Mouse (Mus musculus) MEL (cell line): ENCODE measurements around the gene Ranbp17. TPM values are rescaled to one million over a fixed set of nuclear protein-coding genes. Genes with fewer than 3 reads are reported as not detected.

Source experiments
- DNase-seq: peaks from one replicate; pipeline ENCODE4 v3.0.0; 2011; ENCODE audit warnings: low read depth, low spot score
- H3K27ac ChIP-seq: 2 replicates; pipeline ENCODE4 v1.5.1; 2012; ENCODE audit warnings: low read depth, mild to moderate bottlenecking, control low read depth, low read length, moderate library complexity; ENCODE audit not compliant: control insufficient read depth
- H3K27me3 ChIP-seq, 2 experiments: fragments of 150-350 bp in 1 of 2; sonication (generic) in 1 of 2; 2 replicates each; pipeline ENCODE4 v1.6.1; 2012; ENCODE audit warnings: low read length in 2 of 2, mild to moderate bottlenecking in 2 of 2, improper control_type of control experiment in 1 of 2, moderate library complexity in 1 of 2; ENCODE audit not compliant: insufficient read depth in 2 of 2, control insufficient read depth in 1 of 2
- H3K36me3 ChIP-seq, 2 experiments: 2 replicates each; pipeline ENCODE4 v1.6.1; 2012 to 2014; ENCODE audit warnings: low read length in 2 of 2, improper control_type of control experiment in 1 of 2, inconsistent platforms in 1 of 2, mild to moderate bottlenecking in 1 of 2; ENCODE audit not compliant: insufficient read depth in 2 of 2, control insufficient read depth in 1 of 2
- H3K4me1 ChIP-seq, 2 experiments: fragments of 150-350 bp in 1 of 2; sonication (generic) in 1 of 2; 2 replicates each; pipeline ENCODE4 v1.6.1; 2012; ENCODE audit warnings: low read length in 2 of 2, improper control_type of control experiment in 1 of 2, mild to moderate bottlenecking in 1 of 2; ENCODE audit not compliant: insufficient read depth in 2 of 2, control insufficient read depth in 1 of 2
- H3K4me3 ChIP-seq, 2 experiments: fragments of 150-350 bp in 1 of 2; sonication (generic) in 1 of 2; 2 replicates each; pipeline ENCODE4 v1.5.1; 2012; ENCODE audit warnings: low read depth in 2 of 2, low read length in 2 of 2, mild to moderate bottlenecking in 2 of 2, moderate library complexity in 2 of 2, control low read depth in 1 of 2, improper control_type of control experiment in 1 of 2; ENCODE audit not compliant: control insufficient read depth in 1 of 2, insufficient read depth in 1 of 2
- H3K79me2 ChIP-seq: 2 replicates; pipeline ENCODE4 v1.6.1; 2012; ENCODE audit warnings: mild to moderate bottlenecking, low read length, moderate library complexity; ENCODE audit not compliant: control insufficient read depth, poor library complexity, insufficient read depth
- H3K9ac ChIP-seq: 2 replicates; pipeline ENCODE4 v1.6.1; 2012; ENCODE audit warnings: low read depth, mild to moderate bottlenecking, control low read depth, low read length, moderate library complexity; ENCODE audit not compliant: control insufficient read depth, poor library complexity, severe bottlenecking
- H3K9me3 ChIP-seq: fragments of 150-350 bp; sonication (generic); replicated peaks from 2 replicates; pipeline ENCODE4 v1.6.1; 2012; ENCODE audit warnings: mild to moderate bottlenecking, low read length, improper control_type of control experiment, moderate library complexity; ENCODE audit not compliant: insufficient read depth
- BHLHE40 ChIP-seq: IDR thresholded peaks from 2 replicates; pipeline ENCODE4 v1.6.1; 2012; ENCODE audit warnings: low read depth, mild to moderate bottlenecking, inconsistent platforms, low read length, improper control_type of control experiment, borderline replicate concordance
- CHD1 ChIP-seq: IDR thresholded peaks from 2 replicates; pipeline ENCODE4 v1.6.1; 2012; ENCODE audit warnings: low read depth, mild to moderate bottlenecking, inconsistent platforms, low read length, improper control_type of control experiment
- CHD2 ChIP-seq: IDR thresholded peaks from 2 replicates; pipeline ENCODE4 v1.6.1; 2011; ENCODE audit warnings: low read length, improper control_type of control experiment
- CTCF ChIP-seq, 3 experiments: IDR thresholded peaks in 2 of 3; conservative IDR thresholded peaks in 1 of 3; 2 replicates each; pipeline ENCODE4 v1.5.1; 2011 to 2012; ENCODE audit warnings: low read length in 3 of 3, low read depth in 2 of 3, mild to moderate bottlenecking in 2 of 3, improper control_type of control experiment in 1 of 3, inconsistent platforms in 1 of 3, mixed read lengths in 1 of 3, moderate library complexity in 1 of 3; ENCODE audit not compliant: control insufficient read depth in 1 of 3, insufficient read depth in 1 of 3, poor library complexity in 1 of 3, severe bottlenecking in 1 of 3
- ELF1 ChIP-seq: IDR thresholded peaks from 2 replicates; pipeline ENCODE4 v1.6.1; 2014; ENCODE audit warnings: low read depth, mild to moderate bottlenecking, inconsistent platforms, low read length, improper control_type of control experiment, moderate library complexity
- EP300 ChIP-seq, 2 experiments: IDR thresholded peaks; 2 replicates each; pipeline ENCODE4 v1.6.1; 2011; ENCODE audit warnings: improper control_type of control experiment in 2 of 2, low read length in 2 of 2, low read depth in 1 of 2, mild to moderate bottlenecking in 1 of 2
- ETS1 ChIP-seq: IDR thresholded peaks from 2 replicates; pipeline ENCODE4 v1.6.1; 2012; ENCODE audit warnings: low read depth, mild to moderate bottlenecking, inconsistent platforms, low read length, improper control_type of control experiment, moderate library complexity
- GABPA ChIP-seq: IDR thresholded peaks from 2 replicates; pipeline ENCODE4 v1.6.1; 2012; ENCODE audit warnings: low read depth, mild to moderate bottlenecking, inconsistent platforms, low read length, improper control_type of control experiment, moderate library complexity
- HCFC1 ChIP-seq: IDR thresholded peaks from 2 replicates; pipeline ENCODE4 v1.6.1; 2012; ENCODE audit warnings: low read depth, mild to moderate bottlenecking, inconsistent platforms, low read length, improper control_type of control experiment, moderate library complexity
- JUND ChIP-seq: IDR thresholded peaks from 2 replicates; pipeline ENCODE4 v1.6.1; 2011; ENCODE audit warnings: low read depth, mild to moderate bottlenecking, improper control_type of control experiment, low read length
- KAT2A ChIP-seq: conservative IDR thresholded peaks from 2 replicates; pipeline ENCODE4 v1.6.1; 2012; ENCODE audit warnings: low read depth, low read length, improper control_type of control experiment, inconsistent platforms
- MAFK ChIP-seq: IDR thresholded peaks from 2 replicates; pipeline ENCODE4 v1.6.1; 2011; ENCODE audit warnings: low read depth, mild to moderate bottlenecking, low read length, improper control_type of control experiment, borderline replicate concordance
- MEF2A ChIP-seq: IDR thresholded peaks from 2 replicates; pipeline ENCODE4 v1.6.1; 2014; ENCODE audit warnings: low read depth, mild to moderate bottlenecking, inconsistent platforms, low read length, improper control_type of control experiment; ENCODE audit not compliant: poor library complexity, insufficient replicate concordance, severe bottlenecking; ENCODE audit errors: extremely low read depth
- MXI1 ChIP-seq: IDR thresholded peaks from 2 replicates; pipeline ENCODE4 v1.6.1; 2011; ENCODE audit warnings: mild to moderate bottlenecking, low read depth, low read length, improper control_type of control experiment
- MYB ChIP-seq: IDR thresholded peaks from 2 replicates; pipeline ENCODE4 v1.6.1; 2011; ENCODE audit warnings: mild to moderate bottlenecking, low read depth, low read length, improper control_type of control experiment
- MYC ChIP-seq: IDR thresholded peaks from 2 replicates; pipeline ENCODE4 v1.6.1; 2011; ENCODE audit warnings: low read depth, mild to moderate bottlenecking, low read length, improper control_type of control experiment, moderate library complexity
- NELFE ChIP-seq: IDR thresholded peaks from 2 replicates; pipeline ENCODE4 v1.6.1; 2011; ENCODE audit warnings: low read depth, low read length, improper control_type of control experiment
- NRF1 ChIP-seq: IDR thresholded peaks from 2 replicates; pipeline ENCODE4 v1.6.1; 2014; ENCODE audit warnings: low read depth, mild to moderate bottlenecking, inconsistent platforms, low read length, improper control_type of control experiment, moderate library complexity; ENCODE audit not compliant: poor library complexity, insufficient read depth, severe bottlenecking
- POLR2AphosphoS2 ChIP-seq: IDR thresholded peaks from 2 replicates; pipeline ENCODE4 v1.6.1; 2011; ENCODE audit warnings: low read length, improper control_type of control experiment
- POLR2AphosphoS5 ChIP-seq: IDR thresholded peaks from 2 replicates; pipeline ENCODE4 v1.6.1; 2012; ENCODE audit warnings: low read depth, borderline replicate concordance, mild to moderate bottlenecking, inconsistent platforms, low read length, moderate library complexity, mixed read lengths
- SIN3A ChIP-seq: IDR thresholded peaks from 2 replicates; pipeline ENCODE4 v1.6.1; 2012; ENCODE audit warnings: low read length, improper control_type of control experiment, inconsistent platforms
- SMC3 ChIP-seq: IDR thresholded peaks from 2 replicates; pipeline ENCODE4 v1.6.1; 2011; ENCODE audit warnings: low read depth, low read length, improper control_type of control experiment
- TCF12 ChIP-seq: IDR thresholded peaks from 2 replicates; pipeline ENCODE4 v1.6.1; 2014; ENCODE audit warnings: low read depth, mild to moderate bottlenecking, inconsistent platforms, low read length, improper control_type of control experiment, moderate library complexity
- UBTF ChIP-seq: IDR thresholded peaks from 2 replicates; pipeline ENCODE4 v1.6.1; 2012; ENCODE audit warnings: low read depth, mild to moderate bottlenecking, inconsistent platforms, low read length, improper control_type of control experiment, moderate library complexity, borderline replicate concordance; ENCODE audit not compliant: insufficient read depth
- USF2 ChIP-seq, 2 experiments: IDR thresholded peaks; 2 replicates each; pipeline ENCODE4 v1.6.1; 2011 to 2012; ENCODE audit warnings: improper control_type of control experiment in 2 of 2, low read length in 2 of 2, borderline replicate concordance in 1 of 2, inconsistent platforms in 1 of 2, low read depth in 1 of 2, mild to moderate bottlenecking in 1 of 2; ENCODE audit not compliant: insufficient read depth in 1 of 2
- ZC3H11A ChIP-seq: IDR thresholded peaks from 2 replicates; pipeline ENCODE4 v1.6.1; 2012; ENCODE audit warnings: low read depth, mild to moderate bottlenecking, inconsistent platforms, low read length, improper control_type of control experiment
- ZKSCAN1 ChIP-seq: IDR thresholded peaks from 2 replicates; pipeline ENCODE4 v1.6.1; 2012; ENCODE audit warnings: low read depth, mild to moderate bottlenecking, inconsistent platforms, low read length, improper control_type of control experiment, moderate library complexity
- polyA plus RNA-seq, 2 experiments: library from polyadenylated mRNA; stranded (reverse) in 1 of 2; unstranded in 1 of 2; fragments of >175 nt in 1 of 2; fragments of >200 nt in 1 of 2; gene quantifications; 2 replicates each; pipeline versions ENCODE4 v1.2.1 to v1.2.4; 2012; ENCODE audit warnings: low replicate concordance in 2 of 2, low read depth in 1 of 2; ENCODE audit not compliant: insufficient read length in 2 of 2, insufficient read depth in 1 of 2, missing spikeins in 1 of 2
- total RNA-seq: library from RNA; depleted of rRNA; stranded (reverse); fragments of 300-350 nt; gene quantifications from 2 replicates; pipeline ENCODE4 v1.2.3, GENCODE M21; 2012

The Ranbp17 gene
- total and polyA plus RNA-seq, 3 experiments: not detected

DNA sequence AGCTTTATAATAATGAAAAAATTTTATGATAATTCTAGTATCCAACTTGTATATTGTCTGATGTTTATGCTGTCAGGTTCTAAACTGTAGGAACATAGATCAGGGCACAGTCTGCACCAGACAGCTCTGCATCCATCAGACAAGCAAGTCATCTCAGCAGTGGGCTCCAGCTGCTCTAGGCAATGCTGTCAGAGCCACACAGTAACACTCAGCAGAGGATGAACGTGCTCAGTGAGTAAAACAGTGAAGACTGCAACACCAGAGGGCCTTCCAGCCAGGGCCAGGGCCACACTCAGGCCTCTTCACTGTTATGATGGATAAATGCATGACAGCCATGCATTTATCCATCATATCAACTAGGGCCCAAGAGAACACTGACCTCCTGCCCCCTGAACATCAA lies 114.2 kb downstream of the Ranbp17 start:
- TF ChIP-seq JUND: no peak
- TF ChIP-seq ZKSCAN1: no peak
- TF ChIP-seq BHLHE40: no peak
- no peak for TF ChIP-seq TCF12
- no peak for TF ChIP-seq ZC3H11A
- TF ChIP-seq CTCF (IDR thresholded peaks at IDR 0.05 in 2 of 3, conservative IDR thresholded peaks at IDR 0.05 in 1 of 3; ENCODE audit: control insufficient read depth in 1 of 3, insufficient read depth in 1 of 3, low read depth in 2 of 3, low read length in 3 of 3, poor library complexity in 1 of 3, severe bottlenecking in 1 of 3): no peak
- TF ChIP-seq HCFC1: no peak
- TF ChIP-seq POLR2AphosphoS5: no peak
- TF ChIP-seq MYB: no peak
- TF ChIP-seq NRF1: no peak
- no peak for TF ChIP-seq SMC3
- no peak for TF ChIP-seq ELF1
- no peak for TF ChIP-seq NELFE
- TF ChIP-seq KAT2A: no peak
- no peak for TF ChIP-seq CHD2
- no peak for TF ChIP-seq ETS1
- TF ChIP-seq MEF2A: no peak
- Histone ChIP-seq H3K27me3 (peaks cover 3 to 4% of the 10 kb centered on the region in 2 experiments), H3K36me3 (no peaks in the 10 kb centered on the region), H3K9me3 (no peaks in the 10 kb centered on the region), H3K4me1 (no peaks in the 10 kb centered on the region), H3K27ac (no peak overlapping the region), H3K79me2 (no peaks in the 10 kb centered on the region), H3K4me3 (no peak overlapping the region), H3K9ac (no peak overlapping the region)
- no peak for DNase-seq

- no peaks in the 10 kb centered on the region for H3K9me3 ChIP-seq
- H3K36me3 ChIP-seq: no peaks in the 10 kb centered on the region
- H3K9ac ChIP-seq: no peak overlapping the region
- no peak for DNase-seq
- no peaks in the 10 kb centered on the region for H3K4me1 ChIP-seq
- H3K27me3 ChIP-seq: peaks cover 3 to 6% of the 10 kb centered on the region in 2 experiments
- H3K4me3 ChIP-seq: no peak overlapping the region
- TF ChIP-seq NELFE (no peak), GABPA (no peak), POLR2AphosphoS5 (no peak), ETS1 (no peak), MYC (no peak), MEF2A (no peak), MAFK (no peak), CHD1 (no peak), SIN3A (no peak), MYB (no peak), HCFC1 (no peak), KAT2A (no peak), UBTF (no peak), ZKSCAN1 (no peak), POLR2AphosphoS2 (no peak), USF2 (IDR thresholded peaks at IDR 0.05; ENCODE audit: borderline replicate concordance in 1 of 2, insufficient read depth in 1 of 2, low read depth in 1 of 2, low read length in 2 of 2) (no peak), EP300 (IDR thresholded peaks at IDR 0.05; ENCODE audit: low read depth in 1 of 2, low read length in 2 of 2) (no peak), MXI1 (no peak)
- no peaks in the 10 kb centered on the region for H3K79me2 ChIP-seq
- H3K27ac ChIP-seq: no peak overlapping the region
Observed at GRCm38 (mm10) chr11:33398701-33399100, 114.8 kb downstream of the Ranbp17 start.
